Mouse (Mus musculus): ENCODE measurements at regions not wholly inside any gene's neighbourhood (a gene's known extent, or its start where the extent isn't known, plus 50 kb on each side); places are given as distances from the start of the nearest gene placed in this dataset.

DNA sequence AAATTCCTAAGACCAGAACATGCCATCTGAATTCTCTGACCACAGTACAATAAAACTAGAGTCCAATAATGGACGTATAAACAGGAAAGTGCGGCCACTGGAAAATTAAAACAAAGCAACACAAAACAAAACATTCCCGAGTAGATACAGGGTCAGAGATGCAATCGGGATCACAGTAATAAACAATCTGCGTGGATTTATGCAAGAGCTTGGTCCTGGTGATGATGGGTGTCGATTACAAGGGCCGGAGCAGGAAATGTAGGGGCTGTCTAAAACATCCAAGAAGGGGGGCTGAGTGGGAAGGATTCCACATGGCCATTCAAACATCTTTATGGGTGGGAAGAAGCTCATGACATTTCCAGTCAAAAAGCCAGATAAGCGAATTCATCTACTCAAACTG lies 78.6 kb downstream of the Ackr3 start:
- TF ChIP-seq POLR2A (IDR thresholded peaks at IDR 0.05; ENCODE audit: low read depth, low read length) (no peak), CTCF (IDR thresholded peaks at IDR 0.05; ENCODE audit: extremely low read depth, insufficient read length, insufficient replicate concordance, low read depth, low read length) (no peak)

Data from small intestine, adult 2 months (tissue).